Mouse (Mus musculus): ENCODE results near the gene Cdc42ep5. TPM values are rescaled to one million over a fixed set of nuclear protein-coding genes. Genes with fewer than 3 reads are reported as not detected.
"Not testable (repeated sequence)": the region's sequence is repeated elsewhere in the genome, so short reads cannot be mapped to it uniquely, and the experiment has no call there.

The Cdc42ep5 gene
- 634 and 2,176 TPM in 2 replicates for polyA plus RNA-seq (2012; ENCODE audit: insufficient read depth, low replicate concordance)

GRCm38 (mm10) chr7:4164090-4164910 lies at the start of gene Cdc42ep5:
Gene Cdc42ep5, minus strand, starts transcription at chr7:4164860.
- Histone ChIP-seq H3K4me3 (replicated peaks) (peak within 1 kb of the TSS; percentile 94), H3K9me3 (no peaks in the 10 kb centered on the region), H3K36me3 (replicated peaks; ENCODE audit: low read length) (peaks cover 26% of the 10 kb centered on the region), H3K4me1 (peaks cover 64% of the 10 kb centered on the region), H3K27me3 (replicated peaks) (no peaks in the 10 kb centered on the region)
- TF ChIP-seq FLI1 (IDR thresholded peaks at IDR 0.05; ENCODE audit: low read length) = no peak
- no peak for TF ChIP-seq GATA1 (IDR thresholded peaks at IDR 0.05; ENCODE audit: borderline replicate concordance, low read length)

GRCm38 (mm10) chr7:4213436-4213835 lies 48.8 kb upstream of the Cdc42ep5 start:
- not testable (repeated sequence) for H3K36me3 ChIP-seq (replicated peaks; ENCODE audit: low read length)
- peaks cover 46% of the 10 kb centered on the region for H3K4me1 ChIP-seq

GRCm38 (mm10) chr7:4208626-4209025 lies 44.0 kb upstream of the Cdc42ep5 start:
- no peaks in the 10 kb centered on the region for H3K36me3 ChIP-seq (replicated peaks; ENCODE audit: low read length)
- H3K4me3 ChIP-seq (replicated peaks) = no peak overlapping the region

More at GRCm38 (mm10) chr7:4213436-4213835, 48.8 kb upstream of the Cdc42ep5 start:
- H3K4me3 ChIP-seq (replicated peaks); H3K27me3 ChIP-seq (replicated peaks); H3K9me3 ChIP-seq: not testable (repeated sequence)

GRCm38 (mm10) chr7:4207126-4207525 lies 42.5 kb upstream of the Cdc42ep5 start:
- peaks cover 41% of the 10 kb centered on the region for H3K4me1 ChIP-seq
- H3K27me3 ChIP-seq (replicated peaks) = peaks cover 2% of the 10 kb centered on the region
- no peak overlapping the region for H3K4me3 ChIP-seq (replicated peaks)
- TF ChIP-seq FLI1 (IDR thresholded peaks at IDR 0.05; ENCODE audit: low read length) = no peak
- TF ChIP-seq GATA1 (IDR thresholded peaks at IDR 0.05; ENCODE audit: borderline replicate concordance, low read length) = no peak
- no peaks in the 10 kb centered on the region for H3K36me3 ChIP-seq (replicated peaks; ENCODE audit: low read length)
- peaks cover 6% of the 10 kb centered on the region; the same call in 1 of the 2 replicates for H3K9me3 ChIP-seq

More at GRCm38 (mm10) chr7:4208626-4209025, 44.0 kb upstream of the Cdc42ep5 start:
- H3K27me3 ChIP-seq (replicated peaks) = peaks cover 2% of the 10 kb centered on the region
- H3K9me3 ChIP-seq = peaks cover 6% of the 10 kb centered on the region; the same call in 1 of the 2 replicates
- TF ChIP-seq GATA1 (IDR thresholded peaks at IDR 0.05; ENCODE audit: borderline replicate concordance, low read length) (no peak), FLI1 (IDR thresholded peaks at IDR 0.05; ENCODE audit: low read length) (no peak)
- H3K4me1 ChIP-seq = peaks cover 37% of the 10 kb centered on the region

GRCm38 (mm10) chr7:4178438-4178837 lies 13.8 kb upstream of the Cdc42ep5 start:
- Histone ChIP-seq H3K27me3 (replicated peaks) (peaks cover 7% of the 10 kb centered on the region), H3K9me3 (peaks cover 4% of the 10 kb centered on the region; the same call in 1 of the 2 replicates), H3K4me3 (replicated peaks) (no peak overlapping the region), H3K4me1 (no peaks in the 10 kb centered on the region), H3K36me3 (replicated peaks; ENCODE audit: low read length) (no peaks in the 10 kb centered on the region)
- TF ChIP-seq GATA1 (IDR thresholded peaks at IDR 0.05; ENCODE audit: borderline replicate concordance, low read length) (no peak), FLI1 (IDR thresholded peaks at IDR 0.05; ENCODE audit: low read length) (no peak)

- Histone ChIP-seq H3K36me3 (replicated peaks; ENCODE audit: low read length) (no peaks in the 10 kb centered on the region), H3K27me3 (replicated peaks) (no peaks in the 10 kb centered on the region), H3K9me3 (no peaks in the 10 kb centered on the region), H3K4me3 (replicated peaks) (no peak overlapping the region), H3K4me1 (peaks cover 25% of the 10 kb centered on the region)
- TF ChIP-seq FLI1 (IDR thresholded peaks at IDR 0.05; ENCODE audit: low read length) (no peak), GATA1 (IDR thresholded peaks at IDR 0.05; ENCODE audit: borderline replicate concordance, low read length) (no peak)
These were observed 5.7 kb upstream of the Cdc42ep5 start for GRCm38 (mm10) chr7:4170193-4170938.

GRCm38 (mm10) chr7:4167098-4167497 lies 2.4 kb upstream of the Cdc42ep5 start:
- no peak overlapping the region for H3K4me3 ChIP-seq (replicated peaks)
- TF ChIP-seq GATA1 (IDR thresholded peaks at IDR 0.05; ENCODE audit: borderline replicate concordance, low read length) (no peak), FLI1 (IDR thresholded peaks at IDR 0.05; ENCODE audit: low read length) (no peak)
- no peaks in the 10 kb centered on the region for H3K9me3 ChIP-seq
- H3K27me3 ChIP-seq (replicated peaks) = no peaks in the 10 kb centered on the region
- H3K4me1 ChIP-seq = peaks cover 54% of the 10 kb centered on the region
- peaks cover 12% of the 10 kb centered on the region for H3K36me3 ChIP-seq (replicated peaks; ENCODE audit: low read length)

- Histone ChIP-seq H3K4me1 (peaks cover 68% of the 10 kb centered on the region), H3K36me3 (replicated peaks; ENCODE audit: low read length) (peaks cover 26% of the 10 kb centered on the region), H3K9me3 (no peaks in the 10 kb centered on the region), H3K4me3 (replicated peaks) (peak overlapping the region; percentile 94), H3K27me3 (replicated peaks) (no peaks in the 10 kb centered on the region)
- TF ChIP-seq FLI1 (IDR thresholded peaks at IDR 0.05; ENCODE audit: low read length) = no peak
- TF ChIP-seq GATA1 (IDR thresholded peaks at IDR 0.05; ENCODE audit: borderline replicate concordance, low read length) = no peak
These were observed 626 bp upstream of the Cdc42ep5 start for GRCm38 (mm10) chr7:4165286-4165685.

- peak overlapping the region; percentile 94 for H3K4me3 ChIP-seq (replicated peaks)
- peaks cover 26% of the 10 kb centered on the region for H3K36me3 ChIP-seq (replicated peaks; ENCODE audit: low read length)
These were observed 1.0 kb downstream of the Cdc42ep5 start for GRCm38 (mm10) chr7:4163571-4164072.

GRCm38 (mm10) chr7:4161596-4161995 lies 3.1 kb downstream of the Cdc42ep5 start:
- not testable (repeated sequence) for H3K27me3 ChIP-seq (replicated peaks); H3K9me3 ChIP-seq
- peak overlapping the region; percentile 40 for H3K4me3 ChIP-seq (replicated peaks)
- peaks cover 56% of the 10 kb centered on the region for H3K4me1 ChIP-seq
- peaks cover 33% of the 10 kb centered on the region for H3K36me3 ChIP-seq (replicated peaks; ENCODE audit: low read length)

More at GRCm38 (mm10) chr7:4163571-4164072, 1.0 kb downstream of the Cdc42ep5 start:
- Histone ChIP-seq H3K4me1 (peaks cover 64% of the 10 kb centered on the region), H3K9me3 (no peaks in the 10 kb centered on the region), H3K27me3 (replicated peaks) (no peaks in the 10 kb centered on the region)
- no peak for TF ChIP-seq FLI1 (IDR thresholded peaks at IDR 0.05; ENCODE audit: low read length)
- TF ChIP-seq GATA1 (IDR thresholded peaks at IDR 0.05; ENCODE audit: borderline replicate concordance, low read length) = no peak
